Mouse (Mus musculus): ENCODE data around the gene Slc7a11. TPM values are rescaled to one million over a fixed set of nuclear protein-coding genes. Genes with fewer than 3 reads are reported as not detected.
A peak's percentile ranks its signal among the peaks of the same experiment; 100 is the strongest.

The Slc7a11 gene
- polyA plus RNA-seq, 1 experiment from 2014 or later, result 3.5 TPM

DNA sequence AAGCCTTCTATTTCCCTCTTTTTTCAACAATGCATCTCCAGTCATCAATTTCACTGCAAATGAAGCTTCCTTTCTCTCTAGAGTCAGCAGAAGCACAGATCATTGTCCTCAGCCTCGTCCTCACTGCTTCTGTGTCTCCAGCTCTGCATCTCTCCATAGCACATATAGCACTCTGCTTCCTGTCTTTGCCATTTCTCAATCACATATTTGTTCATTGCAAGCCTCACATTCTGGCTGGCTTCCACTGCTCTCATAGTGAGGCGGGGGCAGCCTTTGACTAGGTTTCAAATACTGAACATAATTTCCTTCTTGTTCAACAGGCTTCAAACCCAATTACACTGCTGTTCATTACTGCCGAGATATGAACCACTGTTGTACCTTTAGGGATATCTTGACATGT lies 305.1 kb downstream of the Slc7a11 start:
- Histone ChIP-seq H3K9me3 (no peaks in the 10 kb centered on the region), H3K27me3 (no peaks in the 10 kb centered on the region), H3K27ac (no peak overlapping the region), H3K4me1 (replicated peaks) (no peaks in the 10 kb centered on the region), H3K9ac (replicated peaks) (no peak overlapping the region), H3K4me3 (replicated peaks) (no peak overlapping the region), H3K36me3 (no peaks in the 10 kb centered on the region), H3K4me2 (no peak overlapping the region)
- WGBS, result 70% methylated on average over 3 of the region's 3 CpGs
- ATAC-seq (ENCODE audit: insufficient number of reproducible peaks, insufficient read depth, low FRiP score, low TSS enrichment, low read depth), result no peak

DNA sequence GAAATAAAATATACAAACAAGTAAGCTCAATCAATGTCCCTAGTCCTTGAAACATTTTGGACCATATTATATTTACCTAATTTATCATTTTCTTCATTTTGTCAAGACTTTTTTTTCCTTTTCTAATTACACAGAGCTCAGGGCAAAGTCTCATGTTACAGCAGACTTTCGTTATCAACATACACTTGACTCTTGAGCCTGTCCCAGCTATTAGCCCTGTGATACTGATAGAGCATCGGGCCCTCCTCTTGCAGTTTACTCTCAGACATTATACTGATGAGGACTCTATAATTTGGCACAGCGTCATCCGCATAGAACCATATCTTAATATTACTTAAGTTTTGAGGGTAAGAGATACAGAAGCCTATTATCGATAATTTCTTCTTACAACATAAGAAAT lies 311.2 kb downstream of the Slc7a11 start:
- H3K4me2 ChIP-seq, result no peak overlapping the region
- 87% methylated on average over 5 of the region's 5 CpGs for WGBS
- H3K9me3 ChIP-seq, result no peaks in the 10 kb centered on the region
- H3K27ac ChIP-seq, result no peak overlapping the region
- no peaks in the 10 kb centered on the region for H3K4me1 ChIP-seq (replicated peaks)
- H3K9ac ChIP-seq (replicated peaks), result no peak overlapping the region
- no peak for ATAC-seq (ENCODE audit: insufficient number of reproducible peaks, insufficient read depth, low FRiP score, low TSS enrichment, low read depth)
- no peaks in the 10 kb centered on the region for H3K36me3 ChIP-seq
- no peak overlapping the region for H3K4me3 ChIP-seq (replicated peaks)
- H3K27me3 ChIP-seq, result no peaks in the 10 kb centered on the region

DNA sequence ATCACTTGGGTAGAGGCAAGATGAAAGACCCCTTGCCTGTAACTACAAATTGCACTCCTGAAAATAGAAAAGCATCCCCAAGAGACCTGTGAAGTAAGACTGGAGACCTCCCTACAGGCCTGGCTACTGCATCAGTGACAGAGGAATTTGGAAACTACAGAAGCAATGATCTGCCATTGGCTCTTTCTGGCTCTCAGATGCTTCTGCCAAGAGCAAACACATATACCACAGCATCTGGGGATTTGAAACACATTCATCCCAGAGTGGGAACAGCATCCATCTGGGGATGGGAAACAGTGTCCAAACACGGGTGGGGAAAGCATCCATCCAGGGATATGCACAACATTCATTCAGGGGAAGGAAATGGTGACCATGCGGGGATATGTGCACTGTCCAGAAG lies 313.1 kb downstream of the Slc7a11 start:
- Histone ChIP-seq H3K9ac (replicated peaks) (no peak overlapping the region), H3K27ac (no peak overlapping the region), H3K4me2 (no peak overlapping the region), H3K4me1 (replicated peaks) (no peaks in the 10 kb centered on the region), H3K4me3 (replicated peaks) (no peak overlapping the region), H3K9me3 (no peaks in the 10 kb centered on the region), H3K27me3 (no peaks in the 10 kb centered on the region), H3K36me3 (no peaks in the 10 kb centered on the region)
- no peak for ATAC-seq (ENCODE audit: insufficient number of reproducible peaks, insufficient read depth, low FRiP score, low TSS enrichment, low read depth)
- 89% methylated on average over 2 of the region's 2 CpGs for WGBS

DNA sequence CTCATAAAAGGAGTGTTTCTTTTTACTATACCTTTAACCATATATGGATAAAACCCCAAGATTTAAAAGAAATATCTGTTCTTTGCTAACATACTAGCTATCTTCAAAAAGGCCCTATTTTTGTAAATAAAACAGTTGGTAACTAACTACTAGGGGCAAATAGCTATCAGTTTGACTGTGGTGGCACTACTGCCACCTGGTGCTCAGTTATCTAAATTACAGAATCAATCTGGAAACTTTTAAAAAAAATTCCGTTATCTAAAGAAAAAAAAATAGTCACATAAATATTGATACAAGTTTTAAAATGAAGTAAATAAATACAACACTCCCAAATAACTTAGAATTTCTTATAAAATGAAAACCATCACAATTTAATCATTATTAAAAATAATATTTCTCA lies 322.4 kb downstream of the Slc7a11 start:
- no peaks in the 10 kb centered on the region for H3K27me3 ChIP-seq
- H3K9me3 ChIP-seq, result no peaks in the 10 kb centered on the region
- H3K27ac ChIP-seq, result no peak overlapping the region
- no peaks in the 10 kb centered on the region for H3K4me1 ChIP-seq (replicated peaks)
- no peak for ATAC-seq (ENCODE audit: insufficient number of reproducible peaks, insufficient read depth, low FRiP score, low TSS enrichment, low read depth)
- no peak overlapping the region for H3K4me2 ChIP-seq
- no peaks in the 10 kb centered on the region for H3K36me3 ChIP-seq
- WGBS, result 68% methylated on average over 1 of the region's 1 CpGs
- no peak overlapping the region for H3K4me3 ChIP-seq (replicated peaks)
- H3K9ac ChIP-seq (replicated peaks), result no peak overlapping the region

DNA sequence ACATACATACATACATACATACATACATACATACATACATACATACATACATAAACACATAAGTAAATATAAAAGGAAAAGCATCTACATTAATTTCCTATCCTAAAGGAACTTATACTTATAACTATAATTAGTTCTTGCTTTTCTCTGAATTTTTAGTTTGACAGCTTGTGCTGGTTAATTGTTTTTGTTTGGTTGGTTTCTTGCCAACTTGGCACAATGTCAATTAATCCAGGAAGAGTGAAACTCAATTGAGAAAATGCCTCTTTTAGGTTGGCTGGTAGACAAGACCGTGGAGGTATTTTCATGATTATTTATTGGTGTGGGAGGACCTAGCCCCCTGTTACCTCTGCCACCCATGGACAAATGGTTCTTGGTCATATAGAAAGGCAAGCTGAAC lies 327.1 kb downstream of the Slc7a11 start:
- no peak overlapping the region for H3K4me2 ChIP-seq
- no peak overlapping the region for H3K9ac ChIP-seq (replicated peaks)
- no peaks in the 10 kb centered on the region for H3K4me1 ChIP-seq (replicated peaks)
- H3K9me3 ChIP-seq, result no peaks in the 10 kb centered on the region
- no peaks in the 10 kb centered on the region for H3K36me3 ChIP-seq
- no peak overlapping the region for H3K27ac ChIP-seq
- WGBS, result 68% methylated on average over 1 of the region's 1 CpGs
- H3K27me3 ChIP-seq, result no peaks in the 10 kb centered on the region
- no peak for ATAC-seq (ENCODE audit: insufficient number of reproducible peaks, insufficient read depth, low FRiP score, low TSS enrichment, low read depth)
- no peak overlapping the region for H3K4me3 ChIP-seq (replicated peaks)

DNA sequence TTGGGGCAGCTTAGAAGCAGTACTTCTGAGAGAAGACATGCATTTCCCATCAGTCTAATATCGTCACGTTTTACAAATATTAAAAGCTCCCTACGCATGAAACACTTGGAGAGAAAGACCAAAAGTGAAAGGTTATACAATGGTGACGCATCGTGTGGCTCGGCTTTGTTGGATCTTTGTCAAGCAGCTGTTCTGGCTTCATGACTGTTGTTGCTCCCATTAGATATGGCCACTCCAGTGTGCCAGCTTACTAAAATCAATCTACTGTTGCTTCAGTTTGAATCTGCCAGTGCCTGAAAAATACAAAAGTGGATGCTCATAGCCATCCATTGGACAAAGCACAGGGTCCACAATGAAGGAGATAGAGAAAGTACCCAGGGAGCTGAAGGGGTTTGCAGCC lies 337.9 kb downstream of the Slc7a11 start:
- Histone ChIP-seq H3K36me3 (no peaks in the 10 kb centered on the region), H3K9me3 (no peaks in the 10 kb centered on the region), H3K4me3 (replicated peaks) (no peak overlapping the region), H3K4me1 (replicated peaks) (no peaks in the 10 kb centered on the region), H3K27me3 (no peaks in the 10 kb centered on the region), H3K9ac (replicated peaks) (no peak overlapping the region), H3K4me2 (no peak overlapping the region), H3K27ac (no peak overlapping the region)
- WGBS, result 97% methylated on average over 6 of the region's 6 CpGs
- no peak for ATAC-seq (ENCODE audit: insufficient number of reproducible peaks, insufficient read depth, low FRiP score, low TSS enrichment, low read depth)

DNA sequence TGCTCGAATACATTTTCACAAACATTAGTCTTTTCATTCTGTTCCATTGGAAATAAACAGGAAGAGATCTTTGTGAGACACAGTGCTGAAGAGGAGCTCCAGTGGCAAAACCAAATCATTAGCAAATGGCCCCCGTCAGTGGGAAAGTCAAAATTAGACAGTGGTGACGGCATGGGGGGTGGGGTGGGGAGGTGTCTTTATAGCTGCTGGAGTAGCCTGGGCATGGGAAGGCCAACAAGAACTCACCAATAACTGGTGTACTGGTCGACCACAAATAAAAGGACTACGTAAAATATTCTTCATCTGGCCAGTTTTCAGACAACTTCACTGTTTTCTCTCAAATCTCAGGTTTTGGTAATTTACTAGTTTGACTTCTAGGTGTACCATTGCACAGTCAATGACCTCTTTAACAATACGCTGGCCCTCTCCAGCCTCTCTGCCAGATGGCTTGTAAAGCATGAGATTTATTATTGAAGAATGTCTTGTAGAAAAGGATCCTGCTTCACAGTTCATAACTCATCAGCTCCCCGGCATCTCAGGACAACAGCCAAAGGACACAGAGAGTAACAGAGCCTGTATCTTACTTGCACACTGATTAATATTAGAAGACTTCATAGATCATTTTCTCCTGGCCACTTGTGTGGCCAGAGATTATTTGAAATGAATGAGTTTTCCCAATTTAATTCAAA lies 348.9 kb downstream of the Slc7a11 start:
- ATAC-seq (ENCODE audit: insufficient number of reproducible peaks, insufficient read depth, low FRiP score, low TSS enrichment, low read depth), result no peak
- WGBS, result 47% methylated on average over 7 of the region's 7 CpGs
- Histone ChIP-seq H3K9ac (replicated peaks) (no peak overlapping the region), H3K36me3 (no peaks in the 10 kb centered on the region), H3K9me3 (no peaks in the 10 kb centered on the region), H3K27ac (no peak overlapping the region), H3K27me3 (no peaks in the 10 kb centered on the region), H3K4me2 (no peak overlapping the region), H3K4me3 (replicated peaks) (no peak overlapping the region), H3K4me1 (replicated peaks) (no peaks in the 10 kb centered on the region)

DNA sequence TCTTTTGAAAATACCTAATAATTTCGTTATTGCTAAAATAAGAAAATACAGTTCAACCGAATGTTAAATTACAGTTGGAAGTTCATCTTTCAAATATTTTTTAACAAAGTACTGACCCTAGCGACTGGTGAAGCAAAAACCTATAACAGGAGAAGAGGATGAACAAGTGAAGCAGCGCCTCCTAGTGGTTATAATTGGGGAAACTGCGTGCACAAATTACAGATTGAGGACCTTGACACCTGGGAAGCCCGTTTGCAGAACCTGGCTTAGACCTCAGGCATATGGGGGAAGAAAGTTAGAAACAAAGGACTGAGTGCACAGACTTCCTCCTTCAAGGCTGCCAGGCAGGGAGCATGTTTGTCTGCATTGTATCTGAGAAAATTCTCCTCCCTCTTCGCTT lies 366.4 kb downstream of the Slc7a11 start:
- no peak for ATAC-seq (ENCODE audit: insufficient number of reproducible peaks, insufficient read depth, low FRiP score, low TSS enrichment, low read depth)
- no peak overlapping the region for H3K4me2 ChIP-seq
- H3K4me3 ChIP-seq (replicated peaks), result no peak overlapping the region
- peaks cover 5% of the 10 kb centered on the region; the same call in 1 of the 2 replicates for H3K9me3 ChIP-seq
- 0 out of 2 replicates have a peak, but pooled peaks cover 2% of the 10 kb centered on the region for H3K4me1 ChIP-seq (replicated peaks)
- H3K27me3 ChIP-seq, result no peaks in the 10 kb centered on the region
- 14% methylated on average over 7 of the region's 7 CpGs for WGBS
- 0 out of 2 replicates have a peak overlapping the region, but pooled peaks have one; percentile 41 for H3K27ac ChIP-seq
- no peak overlapping the region for H3K9ac ChIP-seq (replicated peaks)
- no peaks in the 10 kb centered on the region for H3K36me3 ChIP-seq

DNA sequence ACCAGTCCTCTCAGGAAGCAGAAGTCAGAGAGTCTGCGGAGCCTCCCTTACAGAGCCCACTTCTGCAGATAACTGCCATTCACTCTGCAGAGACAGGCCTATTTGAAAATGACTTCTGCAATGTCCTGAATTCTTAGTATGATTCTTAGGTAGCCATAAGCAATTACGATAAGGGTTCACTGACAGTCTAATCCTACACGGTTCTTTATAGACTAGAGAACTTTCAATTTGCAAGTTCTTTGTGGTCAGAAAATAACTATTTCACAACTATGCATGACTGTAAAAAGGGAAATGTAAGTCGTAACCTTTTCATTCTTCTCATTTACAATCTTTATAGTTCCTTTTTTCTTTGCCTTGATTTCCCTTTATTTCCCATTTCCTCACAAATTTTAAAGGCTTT lies 380.0 kb downstream of the Slc7a11 start:
- no peaks in the 10 kb centered on the region for H3K27me3 ChIP-seq
- H3K9me3 ChIP-seq, result no peaks in the 10 kb centered on the region
- no peak overlapping the region for H3K4me2 ChIP-seq
- no peaks in the 10 kb centered on the region for H3K36me3 ChIP-seq
- no peak overlapping the region for H3K4me3 ChIP-seq (replicated peaks)
- no peak overlapping the region for H3K9ac ChIP-seq (replicated peaks)
- 72% methylated on average over 4 of the region's 4 CpGs for WGBS
- no peak overlapping the region for H3K27ac ChIP-seq
- no peaks in the 10 kb centered on the region for H3K4me1 ChIP-seq (replicated peaks)
- no peak for ATAC-seq (ENCODE audit: insufficient number of reproducible peaks, insufficient read depth, low FRiP score, low TSS enrichment, low read depth)

DNA sequence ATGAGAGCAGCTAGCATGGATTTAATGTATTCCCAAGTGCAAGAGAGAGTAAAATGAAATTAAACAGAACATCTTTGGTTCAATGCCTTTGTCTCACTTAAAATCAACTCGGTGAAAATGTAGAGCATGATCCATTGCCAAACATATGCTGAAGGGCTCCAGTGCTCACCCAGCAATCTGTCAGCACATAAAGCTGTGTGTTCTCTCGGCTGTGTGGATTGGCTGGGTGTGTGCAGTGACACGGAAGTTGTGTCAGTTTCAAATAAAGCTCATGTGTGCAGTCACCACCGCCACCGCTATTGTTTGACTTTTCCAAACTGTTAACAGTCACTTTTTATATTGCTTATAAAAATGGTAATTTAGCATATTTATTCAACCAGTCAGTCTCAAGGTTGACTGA lies 398.7 kb downstream of the Slc7a11 start:
- Histone ChIP-seq H3K9ac (replicated peaks) (no peak overlapping the region), H3K4me2 (no peak overlapping the region), H3K27ac (no peak overlapping the region), H3K4me1 (replicated peaks) (0 out of 2 replicates have a peak, but pooled peaks cover 2% of the 10 kb centered on the region), H3K4me3 (replicated peaks) (no peak overlapping the region), H3K36me3 (no peaks in the 10 kb centered on the region), H3K27me3 (no peaks in the 10 kb centered on the region), H3K9me3 (no peaks in the 10 kb centered on the region)
- ATAC-seq (ENCODE audit: insufficient number of reproducible peaks, insufficient read depth, low FRiP score, low TSS enrichment, low read depth), result no peak
- WGBS, result 67% methylated on average over 5 of the region's 5 CpGs

DNA sequence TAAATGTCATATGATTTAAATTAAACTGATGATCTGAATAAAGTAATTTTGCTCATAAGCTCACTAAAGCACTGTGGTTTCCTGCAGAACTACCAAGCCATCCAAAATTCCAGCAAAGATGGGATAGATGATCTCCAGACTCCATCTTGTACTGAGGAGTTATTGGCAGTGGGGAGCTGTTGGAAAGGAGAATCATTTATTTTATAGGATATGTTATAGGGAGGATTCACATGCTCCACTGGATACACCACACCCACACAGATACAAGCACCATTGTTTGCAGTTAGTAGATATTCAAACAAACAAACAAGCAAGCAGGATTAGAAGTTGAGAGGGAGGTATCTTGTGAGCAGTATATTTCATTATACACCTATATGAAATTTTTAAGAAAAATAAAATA lies 399.3 kb downstream of the Slc7a11 start:
- Histone ChIP-seq H3K36me3 (no peaks in the 10 kb centered on the region), H3K4me3 (replicated peaks) (no peak overlapping the region), H3K9ac (replicated peaks) (no peak overlapping the region), H3K27me3 (no peaks in the 10 kb centered on the region), H3K4me2 (no peak overlapping the region), H3K4me1 (replicated peaks) (0 out of 2 replicates have a peak, but pooled peaks cover 2% of the 10 kb centered on the region), H3K27ac (no peak overlapping the region), H3K9me3 (no peaks in the 10 kb centered on the region)
- ATAC-seq (ENCODE audit: insufficient number of reproducible peaks, insufficient read depth, low FRiP score, low TSS enrichment, low read depth), result no peak

DNA sequence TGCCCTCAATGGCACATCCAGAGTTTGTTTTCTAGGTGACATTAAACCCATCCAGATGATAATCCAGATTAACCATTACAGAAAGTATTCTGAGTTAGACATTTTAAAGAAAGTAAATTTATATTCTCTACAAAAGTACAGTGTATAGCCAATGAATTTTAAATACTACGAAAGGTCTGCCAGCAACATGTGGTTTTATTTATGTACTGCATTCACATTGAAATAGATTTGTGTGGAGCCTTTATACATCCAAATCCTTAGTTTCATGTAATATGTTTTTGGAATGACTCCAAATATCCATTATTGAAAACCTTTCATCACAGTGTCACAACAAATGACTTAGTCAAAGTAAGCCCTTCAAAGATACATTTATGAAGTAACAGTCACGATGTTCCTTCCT lies 402.3 kb downstream of the Slc7a11 start:
- Histone ChIP-seq H3K27me3 (no peaks in the 10 kb centered on the region), H3K27ac (no peak overlapping the region), H3K4me3 (replicated peaks) (no peak overlapping the region), H3K9me3 (no peaks in the 10 kb centered on the region), H3K4me2 (no peak overlapping the region), H3K4me1 (replicated peaks) (peaks cover 4% of the 10 kb centered on the region), H3K9ac (replicated peaks) (no peak overlapping the region), H3K36me3 (no peaks in the 10 kb centered on the region)
- WGBS, result 66% methylated on average over 2 of the region's 2 CpGs
- no peak for ATAC-seq (ENCODE audit: insufficient number of reproducible peaks, insufficient read depth, low FRiP score, low TSS enrichment, low read depth)

Data from limb, embryonic 12.5 days (tissue).